Mouse (Mus musculus) C2C12 (cell line): ENCODE measurements around the gene Map3k5.

Source experiments
- CTCF ChIP-seq: IDR thresholded peaks from one replicate; pipeline ENCODE4 v1.5.1; 2011; ENCODE audit not compliant: control insufficient read depth, insufficient read depth, insufficient read length
- MAX ChIP-seq: IDR thresholded peaks from one replicate; pipeline ENCODE4 v1.6.1; 2011; ENCODE audit warnings: mild to moderate bottlenecking, control low read depth
- MYOG ChIP-seq: IDR thresholded peaks from one replicate; pipeline ENCODE4 v1.6.1; 2011; ENCODE audit not compliant: control insufficient read depth, insufficient read length; ENCODE audit errors: extremely low read depth
- USF1 ChIP-seq: IDR thresholded peaks from one replicate; pipeline ENCODE4 v1.6.1; 2011; ENCODE audit warnings: low read depth, mild to moderate bottlenecking, control low read depth, moderate library complexity

DNA sequence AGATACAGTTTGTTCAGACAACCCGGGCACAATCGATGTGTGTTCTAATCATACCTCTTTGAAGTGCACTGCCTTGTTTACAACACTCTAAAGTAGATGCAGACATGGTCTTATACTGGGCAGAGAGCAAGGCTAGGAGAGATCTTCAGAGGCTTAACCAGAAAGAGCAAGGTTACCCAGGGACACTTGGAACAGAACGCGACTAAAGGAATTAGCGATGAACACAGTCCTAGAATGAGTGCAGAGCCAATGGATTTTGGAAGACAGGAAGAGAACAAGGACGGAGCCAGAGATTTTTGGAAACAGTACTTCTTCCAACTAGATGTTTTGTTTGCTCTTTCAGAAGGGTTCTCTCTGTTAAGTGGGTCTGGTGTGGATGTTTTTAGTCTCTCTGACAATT lies 137.4 kb downstream of the Map3k5 start:
- TF ChIP-seq USF1 = no peak
- no peak for TF ChIP-seq MYOG
- TF ChIP-seq CTCF = no peak
- no peak for TF ChIP-seq MAX
